Mouse (Mus musculus) layer of hippocampus, adult 2 months (tissue): ENCODE results near the gene Poll. TPM values are rescaled to one million over a fixed set of nuclear protein-coding genes. Genes with fewer than 3 reads are reported as not detected.
"Not testable (repeated sequence)": the region's sequence is repeated elsewhere in the genome, so short reads cannot be mapped to it uniquely, and the experiment has no call there.

Experiments used
- DNase-seq, 2 experiments: peaks; one replicate each; pipeline ENCODE4 v3.0.0; 2022; ENCODE audit warnings: low spot score in 2 of 2
- H3K27ac ChIP-seq: fragments of 200-600 bp; 2 replicates; pipeline ENCODE4 v1.8.1; 2022
- H3K4me3 ChIP-seq: fragments of 200-600 bp; 2 replicates; pipeline ENCODE4 v1.8.1; 2022; ENCODE audit warnings: mild to moderate bottlenecking
- CTCF ChIP-seq: fragments of 200-600 bp; conservative IDR thresholded peaks from 2 replicates; pipeline ENCODE4 v1.8.1; 2022; ENCODE audit warnings: antibody characterized with exemption, mild to moderate bottlenecking, moderate library complexity
- total RNA-seq, 2 experiments: library from RNA; stranded (reverse); gene quantifications; 2 replicates each; pipeline ENCODE4 v1.2.3; 2021

Poll gene
- total RNA-seq, 2 experiments from 2014 or later, result 9.9 TPM

GRCm38 (mm10) chr19:45573861-45574267 lies 13.5 kb upstream of the Poll start:
- peak; percentile 90 for TF ChIP-seq CTCF
- H3K4me3 ChIP-seq, result no peak overlapping the region
- DNase-seq, result peak; percentile 61 to 83

DNA sequence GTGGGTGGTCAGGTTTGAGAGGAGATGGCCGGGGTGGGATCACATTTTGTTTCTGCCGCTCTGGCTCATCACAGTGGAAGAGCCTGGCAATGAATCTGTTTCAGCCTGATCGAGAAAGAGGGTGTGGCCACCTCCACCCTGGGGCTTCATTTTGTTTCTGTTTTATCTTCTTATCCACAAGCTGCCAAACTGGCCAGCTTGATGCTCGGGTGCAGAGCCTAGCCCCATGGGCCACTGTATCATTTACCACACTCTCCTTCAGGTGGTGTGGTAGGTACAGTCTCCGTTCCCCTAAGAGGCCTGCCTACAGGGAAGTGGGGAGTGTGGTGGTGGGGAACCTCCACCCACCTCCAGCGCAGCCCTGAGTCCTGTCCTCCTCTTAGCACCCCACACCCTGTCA lies 12.7 kb upstream of the Poll start:
- no peak for DNase-seq
- no peak overlapping the region for H3K4me3 ChIP-seq
- no peak for TF ChIP-seq CTCF
- no peak overlapping the region for H3K27ac ChIP-seq

More at GRCm38 (mm10) chr19:45573861-45574267, 13.5 kb upstream of the Poll start:
- H3K27ac ChIP-seq, result 0 out of 2 replicates have a peak overlapping the region, but pooled peaks have one; percentile 18

GRCm38 (mm10) chr19:45567367-45567766 lies 7.0 kb upstream of the Poll start:
- no peak for DNase-seq
- no peak for TF ChIP-seq CTCF
- H3K27ac ChIP-seq, result no peak overlapping the region
- H3K4me3 ChIP-seq, result no peak overlapping the region

- TF ChIP-seq CTCF, result no peak
- no peak for DNase-seq
These were observed 5.8 kb upstream of the Poll start for GRCm38 (mm10) chr19:45565925-45566715.

GRCm38 (mm10) chr19:45554136-45554535 lies 6.2 kb downstream of the Poll start:
- TF ChIP-seq CTCF, result no peak
- Histone ChIP-seq H3K4me3 (no peak overlapping the region), H3K27ac (no peak overlapping the region)
- no peak for DNase-seq

More at GRCm38 (mm10) chr19:45565925-45566715, 5.8 kb upstream of the Poll start:
- Histone ChIP-seq H3K27ac (no peak overlapping the region), H3K4me3 (no peak overlapping the region)

DNA sequence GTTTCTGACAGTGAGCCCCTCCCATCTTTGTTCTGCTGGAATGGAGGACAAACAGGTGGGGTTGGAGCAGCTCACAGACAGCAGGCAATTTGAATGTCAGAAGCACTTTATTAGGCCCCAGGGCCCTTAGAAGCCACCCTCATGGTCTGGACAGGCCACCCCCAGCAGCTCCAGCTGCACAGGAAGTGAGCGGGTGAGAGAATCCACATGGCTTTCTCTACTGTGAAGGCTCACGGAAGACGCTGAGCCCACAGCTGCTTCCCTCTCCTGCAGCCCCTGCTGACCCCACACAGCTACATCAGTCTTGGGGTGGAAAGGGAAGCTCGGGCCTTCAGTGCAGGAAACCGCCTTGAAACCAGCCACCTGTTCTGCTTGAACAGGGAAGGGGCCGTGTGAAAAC lies 8.1 kb downstream of the Poll start:
- no peak for DNase-seq
- no peak for TF ChIP-seq CTCF
- no peak overlapping the region for H3K27ac ChIP-seq
- H3K4me3 ChIP-seq, result no peak overlapping the region

DNA sequence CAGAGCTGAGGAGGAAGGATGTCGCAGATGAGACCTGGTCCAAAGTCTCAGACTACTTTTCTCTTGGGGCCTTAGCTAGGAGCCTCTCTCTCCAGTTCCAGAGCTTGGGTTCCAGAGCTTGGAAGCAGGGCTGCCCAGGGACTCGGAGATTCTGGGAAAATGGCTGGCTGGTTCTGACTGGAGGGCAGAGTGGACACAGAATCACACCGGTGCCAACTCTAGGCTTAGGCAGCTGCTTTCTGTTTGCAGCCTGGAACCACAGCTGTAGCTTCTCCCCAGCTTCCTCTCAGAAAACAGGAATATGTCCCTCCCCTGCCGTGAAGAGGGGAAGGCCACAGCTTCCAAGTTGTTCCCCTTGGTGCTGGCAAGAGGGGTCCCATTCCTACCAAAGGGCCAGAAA lies 10.4 kb downstream of the Poll start:
- no peak for TF ChIP-seq CTCF
- no peak for DNase-seq
- H3K27ac ChIP-seq, result no peak overlapping the region
- H3K4me3 ChIP-seq, result no peak overlapping the region

- Histone ChIP-seq H3K27ac (no peak overlapping the region), H3K4me3 (no peak overlapping the region)
- DNase-seq, result no peak
- TF ChIP-seq CTCF, result no peak
These were observed 11.0 kb downstream of the Poll start for GRCm38 (mm10) chr19:45549128-45549915.

- not testable (repeated sequence) for DNase-seq, H3K27ac ChIP-seq, H3K4me3 ChIP-seq
These were observed 12.1 kb downstream of the Poll start for GRCm38 (mm10) chr19:45548196-45548595.

GRCm38 (mm10) chr19:45544925-45545321 lies 15.4 kb downstream of the Poll start:
- Histone ChIP-seq H3K4me3 (peak overlapping the region; percentile 60), H3K27ac (no peak overlapping the region)
- peak; percentile 67 to 80 for DNase-seq
- peak; percentile 99 for TF ChIP-seq CTCF

DNA sequence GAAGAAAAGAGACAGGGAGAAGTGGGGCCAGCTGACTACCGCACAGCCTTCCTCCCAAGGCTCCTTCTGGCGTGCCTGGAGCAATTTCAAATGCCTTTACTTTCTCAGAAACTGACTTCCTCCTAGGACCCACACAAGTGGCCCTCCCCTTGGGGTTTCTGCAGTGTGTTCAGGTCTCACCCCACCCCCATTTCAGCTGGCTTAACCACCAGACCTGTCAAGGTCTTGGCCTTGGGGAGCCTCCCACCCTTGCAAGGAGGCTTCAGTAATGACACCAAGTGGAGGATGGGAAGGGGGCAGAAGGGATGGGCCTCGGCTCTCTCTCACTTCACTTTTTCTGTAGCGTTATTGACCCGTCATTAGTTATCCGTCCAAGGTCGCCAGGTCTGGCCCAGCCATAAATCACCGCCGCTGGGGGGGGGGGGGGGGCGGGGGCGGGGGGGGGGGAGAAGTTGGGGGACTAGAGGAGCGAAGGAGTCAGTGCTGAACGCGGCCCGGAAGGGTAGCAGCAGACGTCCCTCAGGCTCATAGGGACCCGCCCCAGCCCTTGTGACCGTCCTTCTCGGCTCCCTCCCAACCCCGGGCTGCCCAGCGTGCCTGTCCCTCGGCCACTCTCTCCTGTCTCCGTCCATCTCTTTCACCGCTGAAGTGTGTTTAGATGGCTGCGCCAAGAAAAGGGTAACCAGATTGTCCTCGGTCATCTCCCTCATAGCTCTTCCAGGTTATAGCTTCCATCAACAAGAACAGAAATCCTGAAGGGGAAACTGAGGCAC lies 16.0 kb downstream of the Poll start:
- Histone ChIP-seq H3K4me3 (peak overlapping the region; percentile 60), H3K27ac (no peak overlapping the region)
- no peak for TF ChIP-seq CTCF
- DNase-seq, result no peak

- peak overlapping the region; percentile 84 for H3K27ac ChIP-seq
- peak overlapping the region; percentile 61 for H3K4me3 ChIP-seq
- no peak for TF ChIP-seq CTCF
- DNase-seq, result no peak
These were observed 18.3 kb downstream of the Poll start for GRCm38 (mm10) chr19:45542061-45542460.

- peak in 1 of 2 experiments; percentile 48 for DNase-seq
- H3K27ac ChIP-seq, result peak overlapping the region; percentile 84
These were observed 18.8 kb downstream of the Poll start for GRCm38 (mm10) chr19:45541409-45542041.

More at GRCm38 (mm10) chr19:45541409-45542041, 18.8 kb downstream of the Poll start:
- peak overlapping the region; percentile 61 for H3K4me3 ChIP-seq
- TF ChIP-seq CTCF, result peak; percentile 38
